In the genomic region with DNA sequence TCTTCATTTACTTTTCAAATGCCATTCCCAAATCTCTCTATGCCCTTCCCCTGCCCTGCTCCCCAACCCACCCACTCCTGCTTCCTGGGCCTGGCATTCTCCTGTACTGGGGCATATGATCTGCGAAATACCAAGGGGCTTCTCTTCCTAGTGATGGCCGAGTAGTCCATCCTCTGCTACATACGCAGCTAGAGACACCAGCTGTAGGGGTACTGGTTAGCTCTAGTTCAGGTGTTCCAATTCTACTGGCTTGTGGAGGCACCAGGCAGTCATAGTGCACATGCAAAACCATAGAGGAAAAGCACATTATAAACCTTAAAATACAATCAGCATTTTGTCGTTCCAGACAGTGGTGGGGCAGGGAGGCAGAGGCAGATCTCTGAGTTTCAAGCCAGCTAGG, we compare ENCODE assay signal across 31 mouse cellular contexts. TPM values are rescaled to one million over a fixed set of nuclear protein-coding genes. Genes with fewer than 3 reads are reported as not detected.
"Had no signal": no experiment of that assay in that cellular context is flagged by ENCODE, and none has a peak within 500 bp of the region (broad histone marks: within the 10 kb centered on the region; RNA-seq: fewer than 3 reads in every experiment).

No protein-coding gene starts in this region.

- H3K9ac ChIP-seq: limb, embryonic 12.5 days; limb, embryonic 13.5 days; limb, embryonic 15.5 days; liver, embryonic 12.5 days; liver, embryonic 13.5 days; liver, embryonic 14.5 days; liver, embryonic 15.5 days; liver, postnatal 0 days; lung, embryonic 14.5 days; lung, embryonic 15.5 days; midbrain, embryonic 12.5 days; midbrain, embryonic 15.5 days; neural tube, embryonic 12.5 days had no signal

- ATAC-seq: liver, embryonic 12.5 days; liver, postnatal 0 days; lung, postnatal 0 days; midbrain, embryonic 15.5 days; midbrain, embryonic 16.5 days had no signal

- H3K36me3 ChIP-seq: liver, embryonic 15.5 days; lung, embryonic 15.5 days; midbrain, embryonic 12.5 days; midbrain, embryonic 15.5 days; neural tube, embryonic 12.5 days had no signal

- H3K27ac ChIP-seq: left cerebral cortex, adult 2 months; limb, embryonic 10.5 days; limb, embryonic 12.5 days; limb, embryonic 13.5 days; limb, embryonic 15.5 days; liver, embryonic 12.5 days; liver, embryonic 13.5 days; liver, embryonic 14.5 days; liver, embryonic 15.5 days; lung, embryonic 15.5 days; macrophage; midbrain, embryonic 10.5 days; midbrain, embryonic 12.5 days; midbrain, embryonic 15.5 days; neural tube, embryonic 12.5 days had no signal

- H3K4me2 ChIP-seq: limb, embryonic 12.5 days; limb, embryonic 13.5 days; limb, embryonic 15.5 days; liver, embryonic 11.5 days; liver, embryonic 12.5 days; liver, embryonic 13.5 days; liver, embryonic 15.5 days; lung, embryonic 14.5 days; lung, embryonic 15.5 days; midbrain, embryonic 12.5 days; midbrain, embryonic 15.5 days; neural tube, embryonic 12.5 days had no signal

- H3K27me3 ChIP-seq: limb, embryonic 12.5 days; limb, embryonic 13.5 days; limb, embryonic 15.5 days; liver, embryonic 12.5 days; liver, embryonic 13.5 days; liver, embryonic 15.5 days; lung, embryonic 15.5 days; megakaryocyte, embryonic 14.5 days; midbrain, embryonic 12.5 days; midbrain, embryonic 15.5 days; neural tube, embryonic 12.5 days had no signal

- DNase-seq: left cerebral cortex, postnatal 4 days; liver; liver, embryonic 13.5 days; liver, postnatal 0 days; lung, adult 18-20 months; lung, adult 2 months; lung, embryonic 14.5 days; lung, postnatal 10 days; lung, postnatal 14 days; lung, postnatal 36 days; lung, postnatal 4 days; midbrain, embryonic 14.5 days had no signal

- H3K4me1 ChIP-seq: limb, embryonic 15.5 days; liver, embryonic 12.5 days; liver, embryonic 13.5 days; liver, embryonic 15.5 days; lung, embryonic 15.5 days; megakaryocyte, embryonic 14.5 days; midbrain, embryonic 10.5 days; midbrain, embryonic 12.5 days; midbrain, embryonic 15.5 days; neural tube, embryonic 12.5 days had no signal

- H3K9me3 ChIP-seq: limb, embryonic 10.5 days; limb, embryonic 12.5 days; limb, embryonic 13.5 days; limb, embryonic 15.5 days; liver, embryonic 12.5 days; liver, embryonic 13.5 days; liver, embryonic 15.5 days; lung, embryonic 15.5 days; megakaryocyte, embryonic 14.5 days; midbrain, embryonic 10.5 days; midbrain, embryonic 12.5 days; midbrain, embryonic 15.5 days; neural tube, embryonic 12.5 days had no signal

- H3K4me3 ChIP-seq: left cerebral cortex, adult 2 months; limb, embryonic 10.5 days; limb, embryonic 12.5 days; limb, embryonic 13.5 days; limb, embryonic 15.5 days; liver, embryonic 12.5 days; liver, embryonic 13.5 days; liver, embryonic 15.5 days; lung, embryonic 15.5 days; megakaryocyte, embryonic 14.5 days; midbrain, embryonic 10.5 days; midbrain, embryonic 12.5 days; midbrain, embryonic 15.5 days; myocyte; neural tube, embryonic 12.5 days had no signal

RNA-seq across cellular contexts. Expression of gene Ccdc18, which starts 15.0 kb away (rescaled TPM):
- polyA plus RNA-seq: lung, adult 2 months had no signal
